Mouse (Mus musculus): ENCODE measurements around the gene Prkcq.
"Not testable (repeated sequence)": the region's sequence is repeated elsewhere in the genome, so short reads cannot be mapped to it uniquely, and the experiment has no call there.

The Prkcq gene

DNA sequence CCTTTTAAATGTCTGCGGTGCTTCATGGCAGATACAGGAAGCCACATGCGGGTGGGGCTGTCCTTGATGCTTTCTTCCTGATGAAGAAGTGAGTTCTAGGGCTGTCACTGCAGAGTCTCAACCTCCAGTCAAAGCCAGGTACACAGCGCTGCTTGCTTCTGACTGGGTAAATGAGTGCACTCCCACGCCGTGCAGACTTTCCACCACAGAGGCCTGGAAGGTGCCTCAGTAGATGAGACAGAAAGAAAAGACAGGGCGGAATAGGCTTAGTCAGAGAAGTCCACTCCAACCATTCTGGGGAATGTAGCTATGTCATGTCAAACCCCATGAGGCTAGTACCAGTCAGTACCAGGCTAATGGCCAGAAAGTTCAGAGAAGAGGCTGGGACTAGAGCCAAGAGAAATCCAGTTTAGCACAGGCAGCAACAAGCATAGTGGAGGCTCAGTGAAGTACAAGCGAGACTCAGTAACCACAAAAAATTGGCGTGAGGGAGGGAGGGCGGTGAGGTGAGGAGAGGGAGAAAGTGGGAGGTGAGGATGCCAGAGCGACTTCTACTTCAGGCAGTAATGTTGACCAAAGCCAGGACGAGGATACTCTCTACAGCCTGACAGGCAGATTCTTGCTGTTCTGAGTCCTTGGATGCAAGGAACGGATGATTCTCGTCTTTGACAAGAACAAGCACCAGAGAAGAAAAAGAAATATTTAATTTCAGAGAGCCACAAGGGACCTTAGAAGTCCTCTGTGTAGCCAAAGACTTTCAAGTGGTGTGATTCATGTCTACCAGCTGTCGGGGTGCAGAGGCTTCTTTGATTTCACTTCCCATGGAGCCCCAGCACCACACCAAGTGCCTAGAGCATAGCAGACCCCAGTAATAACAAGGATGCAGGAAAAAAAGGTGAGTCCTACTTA lies 167.3 kb downstream of the Prkcq start:
- ATAC-seq (ENCODE audit: insufficient number of reproducible peaks, low FRiP score, low TSS enrichment), result no peak

DNA sequence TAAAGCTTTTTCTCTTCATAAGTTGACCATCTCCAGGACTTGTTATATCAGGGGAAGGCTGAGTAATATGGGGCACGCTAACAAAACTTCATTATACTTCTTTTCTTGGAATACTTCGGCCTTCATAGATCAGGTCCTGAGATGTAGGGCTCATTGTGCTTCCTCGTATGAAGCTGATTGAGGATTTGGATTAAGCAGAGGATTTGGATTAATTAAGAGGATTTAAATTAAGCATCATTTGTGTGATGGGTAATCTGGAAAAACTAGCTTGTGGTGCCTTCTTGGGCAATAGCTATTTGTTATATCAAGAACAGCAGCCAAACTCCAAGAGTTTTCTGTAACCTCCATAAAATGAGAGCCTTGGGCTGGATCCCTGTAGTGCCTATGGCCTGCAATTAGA lies 172.8 kb downstream of the Prkcq start:
- ATAC-seq (ENCODE audit: insufficient number of reproducible peaks, low FRiP score, low TSS enrichment), result no peak

DNA sequence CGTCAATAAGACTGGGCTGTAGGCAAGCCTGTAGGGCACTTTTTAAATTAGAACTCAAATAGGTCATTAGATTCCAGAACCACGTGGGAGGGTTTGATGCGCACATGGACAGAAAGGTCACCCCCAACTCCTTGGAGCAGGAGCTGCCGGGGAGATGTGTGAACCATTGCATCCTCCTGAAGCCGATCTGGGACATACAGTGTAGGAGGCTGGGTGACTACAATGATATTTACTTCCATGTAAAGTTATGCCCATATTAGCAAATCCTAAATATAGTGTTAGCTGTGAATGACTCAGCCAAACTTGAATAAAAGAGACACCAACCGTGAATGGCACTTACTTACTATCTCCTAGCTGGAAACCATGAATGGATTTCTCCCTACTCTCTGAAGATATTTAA lies 174.5 kb downstream of the Prkcq start:
- not testable (repeated sequence) for ATAC-seq (ENCODE audit: insufficient number of reproducible peaks, low FRiP score, low TSS enrichment)

DNA sequence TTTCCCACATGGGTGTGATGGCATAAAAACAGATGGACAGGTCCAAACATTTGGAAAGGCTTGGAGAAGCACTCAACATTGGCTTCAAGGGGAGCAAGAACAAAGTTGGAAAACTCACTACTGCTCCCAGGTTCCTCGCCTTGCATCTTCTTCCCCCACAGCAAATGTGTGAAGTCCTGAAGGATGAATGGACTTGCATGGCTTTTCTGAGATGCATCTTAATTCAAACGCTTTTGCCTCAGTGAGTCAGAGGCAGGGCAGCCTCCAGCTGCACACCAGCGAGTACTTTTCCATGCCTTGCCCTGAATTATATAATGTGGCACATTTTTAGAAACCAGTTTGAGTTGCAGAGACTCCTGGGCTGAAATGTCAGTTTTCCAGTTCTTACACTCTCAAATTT lies 175.9 kb downstream of the Prkcq start:
- no peak for ATAC-seq (ENCODE audit: insufficient number of reproducible peaks, low FRiP score, low TSS enrichment)
